Mouse (Mus musculus) cerebellum, adult 18-20 months (tissue): ENCODE results near the gene Mug2.
"Not testable (repeated sequence)": the region's sequence is repeated elsewhere in the genome, so short reads cannot be mapped to it uniquely, and the experiment has no call there.

Experiments
- DNase-seq, 2 experiments: peaks; one replicate each; pipeline ENCODE4 v3.0.0; 2021

Mug2 gene

DNA sequence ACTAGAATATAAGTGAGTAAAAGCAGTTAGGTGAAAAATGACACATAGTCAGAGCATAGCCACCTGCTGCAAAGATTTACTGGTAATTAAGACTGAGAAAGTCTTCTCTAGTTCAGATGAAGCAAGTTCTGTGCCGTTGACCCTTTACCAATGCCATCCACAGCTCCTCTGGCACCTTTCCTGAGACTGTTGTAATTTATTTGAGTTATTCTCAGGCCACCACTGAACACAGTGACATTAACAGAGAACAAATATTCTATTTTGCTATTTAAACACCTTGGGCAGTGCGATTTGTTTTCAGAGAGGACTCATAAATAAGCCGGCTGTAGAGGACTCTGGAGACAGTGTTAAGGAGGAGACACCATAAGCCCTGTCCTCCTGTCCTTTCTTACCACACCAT, at the start of gene Mug2:
Mug2 (plus strand) TSS at position 301 of the 400 bp plus-strand sequence.
- DNase-seq, result not testable (repeated sequence)

DNA sequence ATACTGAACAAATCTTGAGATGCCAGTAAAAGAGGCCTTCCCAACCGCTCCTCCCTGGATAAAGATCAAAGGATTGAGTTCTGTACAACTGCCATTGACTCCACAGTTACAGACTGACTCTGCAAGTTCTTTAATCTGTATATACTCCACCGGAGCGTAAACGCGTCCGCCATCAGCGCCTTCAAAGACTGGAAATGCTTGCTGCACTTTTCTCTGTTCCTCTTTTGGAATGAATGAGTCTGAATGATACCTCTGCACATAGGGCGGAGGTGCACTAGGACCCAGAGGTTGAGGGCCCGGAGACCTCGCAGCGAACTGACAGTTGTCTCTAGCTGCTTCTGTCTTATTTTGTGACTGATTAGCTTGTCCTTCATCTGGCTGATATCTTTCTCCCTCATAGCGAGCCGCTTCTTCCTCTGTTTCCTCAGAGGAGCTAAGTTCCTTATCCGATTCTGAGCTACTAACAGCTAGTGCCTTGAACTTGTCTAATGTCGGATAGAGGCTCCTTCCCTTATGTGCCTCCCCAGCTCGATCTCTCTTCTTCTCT, 48.7 kb upstream of the Mug2 start:
- DNase-seq, result not testable (repeated sequence)

DNA sequence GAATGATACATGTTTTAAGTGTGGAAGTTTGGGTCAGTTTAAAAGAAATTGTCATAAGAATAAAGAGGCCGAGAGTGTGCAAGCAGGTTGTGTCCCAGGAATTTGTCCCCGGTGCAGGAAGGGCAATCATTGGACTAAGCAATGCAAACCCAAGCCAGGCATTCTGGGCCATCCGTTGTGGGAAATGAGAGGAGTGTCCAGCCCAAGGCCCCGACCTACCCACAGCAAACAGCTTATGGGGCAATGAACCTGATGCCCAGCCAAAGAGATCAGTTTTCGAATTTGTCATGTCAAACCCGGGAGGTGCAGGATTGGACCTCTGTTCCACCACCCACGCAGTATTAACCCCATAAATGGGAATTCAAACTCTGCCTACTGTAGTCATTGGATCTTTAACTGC, 30.9 kb upstream of the Mug2 start:
- DNase-seq, result no peak

DNA sequence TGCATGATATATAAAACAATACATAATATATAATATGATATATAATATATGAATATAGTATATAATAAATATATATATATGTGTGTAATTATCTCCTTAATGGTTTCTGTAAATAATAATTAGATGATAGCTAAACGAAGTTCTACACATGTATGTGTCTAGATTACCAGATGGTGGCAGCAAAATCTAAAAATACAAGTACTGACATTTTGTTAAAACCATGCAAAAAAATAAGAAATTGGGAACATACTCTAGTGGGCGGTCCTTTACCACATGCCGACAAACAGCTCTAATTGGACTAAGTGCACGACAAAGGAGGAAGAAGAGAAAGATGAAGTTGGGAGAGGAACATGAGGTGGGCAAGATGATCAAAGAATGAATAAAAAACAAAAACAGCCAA, 94.3 kb downstream of the Mug2 start:
- DNase-seq, result no peak

DNA sequence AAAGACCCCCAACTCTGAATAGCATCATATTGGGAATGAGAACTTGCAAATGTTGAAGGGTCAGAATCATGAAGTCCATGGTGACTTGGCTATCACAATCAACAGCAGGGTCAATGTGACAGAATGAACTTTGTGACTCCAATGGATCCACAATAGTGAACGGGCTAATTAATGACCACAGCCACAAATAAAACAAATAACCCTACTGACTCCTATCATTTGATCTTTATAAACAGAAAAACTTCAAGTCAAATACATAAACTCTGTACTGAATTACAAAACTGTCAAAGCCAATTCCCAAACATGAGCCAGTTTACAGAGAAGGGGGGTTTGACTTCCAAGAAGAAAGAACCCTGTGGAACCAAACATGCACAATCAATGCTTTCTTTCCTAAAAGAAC, 95.1 kb downstream of the Mug2 start:
- DNase-seq, result no peak

DNA sequence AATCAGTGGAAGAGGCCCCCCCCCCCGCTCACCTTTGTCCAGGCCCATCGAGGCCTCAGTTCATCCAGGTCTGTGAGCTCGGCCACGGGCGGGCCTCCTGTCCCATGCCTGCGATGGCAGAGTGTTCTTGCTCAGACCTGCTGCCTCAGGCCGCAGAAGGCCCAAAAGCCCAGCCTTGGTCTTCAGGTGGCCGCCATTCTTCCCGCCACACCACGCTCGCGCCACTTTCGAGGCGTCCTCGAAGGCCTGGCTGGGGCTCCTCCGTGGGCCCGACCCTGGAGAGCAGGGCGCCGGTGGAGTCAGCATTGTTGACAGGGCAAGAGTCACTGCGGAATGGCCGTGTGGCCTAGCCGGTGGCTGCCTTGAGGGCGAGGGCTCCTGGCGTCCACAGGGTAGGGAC, 110.4 kb downstream of the Mug2 start:
- peak in 1 of 2 experiments; percentile 1 for DNase-seq

DNA sequence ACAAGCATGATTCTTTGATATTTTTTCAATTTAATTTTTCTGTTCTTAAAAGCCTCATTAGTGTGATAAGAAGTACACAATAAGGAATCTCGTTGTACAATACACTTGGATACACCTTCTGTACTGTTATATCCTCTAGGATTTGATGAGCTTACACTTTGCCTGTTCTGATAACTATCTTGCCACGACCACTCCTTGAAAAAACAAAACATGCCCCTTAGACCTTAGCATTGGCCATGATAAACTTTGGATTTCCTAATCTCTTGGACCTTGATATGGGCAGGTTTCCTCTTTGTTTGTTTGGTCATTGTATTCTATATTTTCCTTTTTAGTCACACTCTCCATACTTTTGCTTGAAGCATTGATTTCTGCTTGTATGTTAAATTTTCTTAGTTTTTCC, 123.0 kb downstream of the Mug2 start:
- no peak for DNase-seq
